Mouse (Mus musculus): ENCODE data around the gene Arhgef3.
"Not testable (repeated sequence)": the region's sequence is repeated elsewhere in the genome, so short reads cannot be mapped to it uniquely, and the experiment has no call there.

Arhgef3 gene

DNA sequence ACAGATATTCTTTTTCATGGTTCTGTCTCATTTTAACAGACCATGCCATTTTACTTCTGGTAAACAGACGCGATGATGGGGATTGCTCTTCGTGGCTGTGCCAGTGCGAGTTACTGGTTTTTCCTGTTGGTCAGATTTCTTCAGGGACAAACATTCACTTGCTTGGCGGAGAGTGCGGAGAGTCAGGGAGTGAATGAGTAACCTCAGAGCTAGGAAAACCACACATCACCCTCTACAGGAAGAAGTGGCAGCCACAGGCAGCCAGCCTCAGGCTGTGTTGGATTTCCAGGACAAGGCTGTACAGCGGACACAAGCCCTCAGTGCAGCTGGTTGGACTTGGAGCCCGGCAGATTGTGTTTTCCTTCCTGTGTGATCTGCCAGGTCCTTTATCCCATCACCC lies 82.3 kb downstream of the Arhgef3 start:
- no peak for DNase-seq (ENCODE audit: low spot score)

DNA sequence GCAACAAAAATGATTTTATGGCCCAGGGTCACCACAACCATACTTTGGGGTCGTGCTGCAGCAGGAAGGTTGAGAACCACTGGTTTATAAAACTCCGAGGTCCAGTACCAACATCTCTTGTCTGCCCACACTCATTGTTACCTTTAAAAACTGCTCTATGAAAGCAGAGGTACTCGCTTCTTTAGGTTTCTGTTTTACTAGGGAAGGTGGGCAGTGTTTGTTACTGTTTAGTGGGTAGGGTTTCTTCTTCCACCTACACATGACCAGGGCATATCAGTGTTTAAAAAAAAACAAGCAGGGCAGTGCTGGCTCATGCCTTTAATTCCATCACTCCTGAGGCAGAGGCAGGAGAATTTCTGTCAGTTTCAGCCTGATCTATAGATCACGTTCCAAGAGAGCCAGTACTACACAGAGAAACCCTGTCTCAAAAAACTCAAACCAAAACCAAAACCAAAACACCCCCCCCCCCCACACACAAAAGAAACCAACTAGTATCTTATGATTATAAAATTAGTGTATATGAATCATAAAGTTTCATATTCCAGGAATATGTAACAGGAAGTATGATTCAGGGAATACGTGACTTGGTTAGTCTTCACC lies 83.9 kb downstream of the Arhgef3 start:
- DNase-seq (ENCODE audit: low spot score), result no peak

DNA sequence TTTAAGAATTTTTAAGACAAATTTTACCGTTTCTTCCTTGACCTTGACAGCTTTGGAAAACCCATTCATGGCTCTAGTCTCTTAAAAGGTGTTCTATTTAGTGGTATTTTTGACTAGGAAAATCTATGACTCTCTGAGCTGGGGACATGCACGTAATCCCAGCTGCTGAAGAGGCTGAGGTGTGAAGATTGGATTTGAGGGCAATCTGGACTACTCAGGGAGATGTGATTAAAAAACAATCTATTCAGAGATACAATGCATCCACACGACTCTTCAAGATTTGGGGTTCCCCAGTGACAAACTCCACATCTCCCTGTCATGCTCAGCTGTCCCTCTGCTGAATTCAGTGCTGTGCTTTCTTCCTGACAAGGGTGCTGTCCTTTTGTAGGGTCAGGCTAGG lies 84.4 kb downstream of the Arhgef3 start:
- no peak for DNase-seq (ENCODE audit: low spot score)

DNA sequence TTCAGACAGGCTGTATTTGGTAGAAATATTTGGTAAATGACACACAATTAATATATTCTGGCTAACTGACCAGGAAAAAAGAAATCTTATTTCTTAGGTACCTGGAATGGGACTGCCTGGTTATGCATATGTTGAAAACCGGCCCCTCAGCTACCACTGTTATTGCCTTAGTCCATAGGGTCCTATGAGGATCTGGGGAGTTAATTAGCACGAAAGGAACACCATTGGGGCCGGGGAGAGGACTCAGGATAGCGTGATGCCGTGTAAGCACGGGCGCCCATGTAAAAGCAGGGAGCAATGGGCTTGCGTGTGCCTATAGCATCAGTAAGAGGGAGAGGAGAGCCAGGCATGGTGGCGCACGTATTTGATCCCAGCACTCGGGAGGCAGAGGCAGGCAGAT lies 85.2 kb downstream of the Arhgef3 start:
- DNase-seq (ENCODE audit: low spot score), result no peak

DNA sequence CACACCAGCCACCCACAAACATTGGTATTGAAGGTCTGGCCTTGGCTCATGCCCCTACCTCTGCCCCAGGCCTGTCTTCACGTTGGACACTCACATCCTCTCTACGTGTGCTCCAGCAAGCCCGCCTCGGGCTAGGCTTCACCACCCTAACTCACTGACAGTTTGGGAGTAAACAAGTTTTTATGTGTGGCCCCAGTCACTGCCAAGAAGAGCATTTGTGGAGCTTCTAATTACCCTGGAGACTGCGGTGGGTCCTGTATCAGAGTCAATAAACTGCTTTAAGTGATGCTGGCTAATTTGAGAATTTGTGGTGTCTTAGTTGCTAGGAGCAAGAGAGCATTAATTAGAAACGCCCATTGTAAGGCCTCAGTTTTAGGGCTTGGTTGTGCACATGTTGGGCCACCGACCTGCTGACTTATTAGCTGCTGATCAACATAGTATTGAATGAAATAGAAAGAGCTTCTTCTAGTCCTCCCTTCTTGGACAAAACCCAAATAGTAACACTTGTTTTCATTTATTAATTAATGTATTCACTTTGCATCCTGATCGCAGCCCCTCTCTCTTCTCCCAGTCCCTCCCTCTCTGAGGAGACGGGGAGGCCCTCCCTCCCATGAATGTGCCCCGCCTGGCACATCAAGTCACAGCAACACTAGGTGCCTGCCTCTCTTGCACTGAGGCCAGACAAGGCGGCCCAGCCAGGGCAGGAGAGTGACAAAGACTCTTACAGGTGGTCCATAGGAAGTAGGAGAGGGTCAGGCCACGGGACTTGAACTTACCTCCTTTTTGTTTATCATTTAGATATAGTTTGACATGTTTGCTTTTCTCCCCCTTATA lies 86.3 kb downstream of the Arhgef3 start:
- DNase-seq (ENCODE audit: low spot score), result no peak

DNA sequence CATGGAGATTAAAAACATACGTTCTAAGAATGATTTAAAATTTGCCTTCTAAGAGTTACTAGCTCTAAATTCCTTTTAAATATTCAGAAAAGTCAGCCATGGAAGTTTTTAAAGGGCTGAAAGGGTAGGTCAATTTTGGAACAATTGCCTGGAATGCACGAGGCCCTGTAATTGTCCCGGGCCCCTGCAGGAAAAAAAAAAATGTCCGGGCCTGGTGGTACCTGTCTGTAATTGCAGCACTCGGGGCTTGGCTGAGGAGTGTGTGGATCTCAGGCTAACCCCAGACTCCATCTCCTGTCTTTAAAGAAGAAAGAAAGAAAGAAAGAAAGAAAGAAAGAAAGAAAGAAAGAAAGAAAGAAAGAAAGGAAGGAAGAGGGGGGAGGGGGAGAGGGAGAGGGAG lies 87.1 kb downstream of the Arhgef3 start:
- no peak for DNase-seq (ENCODE audit: low spot score)

DNA sequence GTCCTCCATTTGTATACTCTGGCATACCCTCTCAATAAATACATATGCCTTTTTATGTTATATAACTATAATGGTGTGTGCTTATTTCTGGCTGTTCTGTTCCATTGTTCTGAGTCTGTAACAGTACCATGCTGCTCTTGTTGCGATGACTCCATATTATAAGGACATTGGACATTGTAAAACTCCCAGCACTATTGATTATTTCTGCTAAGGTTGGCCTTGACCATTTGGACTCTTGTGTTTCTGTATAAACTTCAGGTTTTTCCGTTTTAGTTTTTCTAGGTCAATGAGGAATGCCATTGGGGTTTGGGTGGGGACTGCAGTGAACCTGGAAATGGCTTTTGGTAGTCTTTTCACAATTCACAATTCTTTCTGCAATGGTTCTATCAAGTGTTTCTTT lies 90.0 kb downstream of the Arhgef3 start:
- no peak for DNase-seq (ENCODE audit: low spot score)

DNA sequence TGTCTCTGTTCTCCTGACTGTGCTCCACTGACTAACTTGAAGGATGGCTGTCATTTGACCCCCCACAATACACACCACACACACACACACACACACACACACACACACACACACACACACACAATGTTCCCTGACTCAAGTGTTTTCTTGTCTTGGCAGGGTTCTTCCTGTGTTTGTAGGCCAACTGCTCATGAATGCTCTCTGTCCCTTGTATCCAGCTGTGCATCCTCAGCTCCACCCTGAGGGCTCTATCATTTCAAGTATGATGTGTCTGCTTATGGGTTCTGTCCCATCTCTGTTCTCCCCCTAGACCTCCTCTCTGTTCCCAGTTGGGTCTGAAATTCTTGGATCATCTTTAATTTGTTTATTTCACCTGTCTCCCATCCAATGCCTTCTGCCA lies 91.7 kb downstream of the Arhgef3 start:
- DNase-seq (ENCODE audit: low spot score), result no peak

DNA sequence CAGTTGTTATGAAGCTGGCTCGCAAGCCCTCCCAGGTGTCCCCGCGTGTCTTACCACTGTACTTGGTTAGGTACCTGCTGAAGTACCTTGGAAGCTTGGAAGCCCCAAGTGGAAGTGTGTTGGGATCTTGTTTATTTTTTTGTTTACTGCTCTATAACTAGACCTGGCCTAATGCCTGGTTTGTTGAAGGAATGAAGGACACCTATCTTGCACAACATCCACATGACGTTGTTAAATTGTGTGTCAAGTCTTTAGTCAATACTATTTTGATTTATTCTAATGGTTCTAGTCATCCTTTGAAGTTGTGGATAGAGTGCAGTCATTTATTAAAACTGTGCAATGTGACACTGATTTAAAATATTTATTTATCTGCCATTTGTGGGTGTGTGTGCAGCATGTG lies 94.8 kb downstream of the Arhgef3 start:
- DNase-seq (ENCODE audit: low spot score), result no peak

DNA sequence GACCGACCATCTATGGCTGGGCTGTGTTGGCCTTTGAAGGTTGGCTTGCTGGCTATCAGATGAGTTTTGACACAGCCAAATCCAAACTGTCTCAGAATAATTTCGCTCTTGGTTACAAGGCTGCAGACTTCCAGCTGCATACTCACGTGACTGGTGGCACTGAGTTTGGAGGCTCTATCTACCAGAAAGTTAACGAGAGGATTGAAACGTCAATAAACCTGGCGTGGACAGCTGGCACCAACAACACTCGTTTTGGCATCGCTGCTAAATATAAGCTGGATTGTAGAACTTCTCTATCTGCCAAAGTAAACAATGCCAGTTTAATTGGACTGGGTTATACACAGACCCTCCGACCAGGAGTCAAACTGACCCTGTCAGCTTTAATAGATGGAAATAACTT lies 96.1 kb downstream of the Arhgef3 start:
- not testable (repeated sequence) for DNase-seq (ENCODE audit: low spot score)

DNA sequence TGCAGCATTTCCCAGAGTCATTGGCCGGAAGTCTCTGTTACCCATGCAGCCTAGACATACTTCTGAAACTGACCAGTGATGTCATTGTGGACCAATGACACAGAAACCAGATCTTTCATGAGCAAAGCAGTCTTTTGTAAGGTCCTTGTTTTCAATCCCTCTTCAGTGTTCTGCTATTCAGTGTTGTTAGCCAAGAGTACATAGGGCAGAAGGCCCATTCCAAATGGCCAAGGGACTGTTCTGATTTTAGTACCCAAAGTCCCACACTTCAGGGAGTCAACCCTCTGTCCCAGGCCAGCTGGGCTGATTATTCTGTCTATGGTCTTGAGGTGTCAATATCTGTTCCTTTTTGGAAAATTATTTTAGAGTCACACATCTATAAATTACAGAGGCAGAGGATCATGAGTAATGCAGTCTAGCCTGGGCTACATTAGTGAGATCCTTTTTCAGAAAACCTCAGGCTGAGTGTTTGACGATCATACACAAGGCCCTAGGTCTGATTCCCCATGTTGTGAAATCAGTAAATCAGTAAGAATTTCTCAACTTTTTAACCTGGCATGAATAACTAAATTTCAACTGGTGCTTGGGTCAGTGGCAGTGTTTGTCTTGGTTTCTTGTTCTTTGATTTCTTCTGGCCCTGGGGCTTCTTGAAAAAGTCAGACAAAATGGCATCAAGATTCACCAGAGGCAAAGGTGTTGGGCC lies 97.2 kb downstream of the Arhgef3 start:
- DNase-seq (ENCODE audit: low spot score), result no peak

DNA sequence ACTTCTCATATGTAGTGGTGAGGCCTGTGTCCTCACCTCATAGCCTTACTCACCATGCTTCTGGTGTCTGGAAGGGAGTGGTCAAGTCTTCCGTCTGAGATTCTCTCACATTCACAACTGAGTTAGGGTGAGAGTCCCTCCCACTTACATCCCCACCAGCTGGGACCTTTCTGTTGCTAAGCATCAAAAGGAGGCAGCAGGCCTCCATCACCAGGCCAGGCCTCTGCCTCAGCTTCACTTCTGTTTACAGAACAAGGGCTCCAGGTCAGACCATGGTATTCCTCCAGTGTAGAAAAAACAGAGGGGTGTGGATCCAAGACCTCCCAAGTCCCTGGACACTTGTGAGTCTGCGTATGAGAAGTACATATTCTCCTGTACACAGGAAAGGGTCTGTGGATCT lies 99.5 kb downstream of the Arhgef3 start:
- no peak for DNase-seq (ENCODE audit: low spot score)

DNA sequence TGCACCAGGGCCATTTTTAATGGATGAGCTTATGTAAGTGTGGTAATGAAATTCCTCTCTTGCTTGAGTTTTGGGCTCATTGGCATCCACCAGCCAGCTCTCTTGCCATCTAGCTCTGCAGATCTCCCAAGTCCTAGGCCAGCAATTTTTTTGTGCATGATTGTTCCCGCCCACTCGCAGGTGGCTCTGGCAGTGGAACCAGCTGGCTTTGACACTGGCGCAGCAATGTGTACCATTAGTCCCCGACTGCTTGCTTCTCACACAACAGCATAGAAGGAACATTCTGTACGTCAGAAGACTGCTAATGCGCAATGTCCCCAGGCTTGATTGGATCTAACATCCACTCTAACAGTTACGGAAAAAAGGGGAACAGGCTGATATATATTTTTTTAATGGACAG lies 105.0 kb downstream of the Arhgef3 start:
- DNase-seq (ENCODE audit: low spot score), result no peak

DNA sequence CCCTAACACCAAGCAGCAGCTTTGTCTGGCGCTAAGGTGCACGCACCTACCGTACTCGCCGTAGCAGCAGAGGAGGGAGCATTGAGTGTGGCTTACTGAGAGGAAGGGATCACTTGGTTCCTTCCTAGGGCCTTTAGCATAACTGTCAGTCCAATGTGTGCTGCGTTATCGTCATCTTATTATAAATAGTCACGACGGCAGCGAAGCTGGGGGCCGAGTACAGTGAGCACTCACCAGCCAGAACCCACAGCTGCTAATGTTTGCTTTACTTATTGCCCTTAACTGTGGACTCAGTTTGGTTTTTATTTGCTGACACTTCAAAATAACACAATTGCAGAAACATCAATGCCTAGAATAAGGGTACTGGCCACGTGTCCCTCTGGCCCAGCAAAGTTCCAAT lies 105.6 kb downstream of the Arhgef3 start:
- DNase-seq (ENCODE audit: low spot score), result no peak

DNA sequence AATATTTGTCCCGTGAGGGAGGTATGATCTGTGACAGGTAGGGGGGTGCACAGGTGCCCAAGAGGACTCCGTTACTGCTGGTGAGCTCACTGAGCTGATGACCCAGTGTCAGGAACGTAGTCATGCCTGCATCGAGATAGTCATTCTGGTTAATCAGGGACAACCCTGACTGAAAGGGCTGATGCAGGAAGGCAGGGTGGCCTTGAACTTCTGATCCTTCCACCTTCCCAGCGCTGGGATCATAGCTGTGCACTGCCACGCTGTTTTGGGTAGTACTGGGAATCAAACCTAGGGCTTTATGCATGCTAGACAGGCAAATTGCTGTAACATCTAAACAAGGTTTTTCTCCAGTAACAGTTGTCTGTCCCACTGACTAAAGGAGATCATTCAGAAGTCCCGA lies 109.9 kb downstream of the Arhgef3 start:
- no peak for DNase-seq (ENCODE audit: low spot score)

DNA sequence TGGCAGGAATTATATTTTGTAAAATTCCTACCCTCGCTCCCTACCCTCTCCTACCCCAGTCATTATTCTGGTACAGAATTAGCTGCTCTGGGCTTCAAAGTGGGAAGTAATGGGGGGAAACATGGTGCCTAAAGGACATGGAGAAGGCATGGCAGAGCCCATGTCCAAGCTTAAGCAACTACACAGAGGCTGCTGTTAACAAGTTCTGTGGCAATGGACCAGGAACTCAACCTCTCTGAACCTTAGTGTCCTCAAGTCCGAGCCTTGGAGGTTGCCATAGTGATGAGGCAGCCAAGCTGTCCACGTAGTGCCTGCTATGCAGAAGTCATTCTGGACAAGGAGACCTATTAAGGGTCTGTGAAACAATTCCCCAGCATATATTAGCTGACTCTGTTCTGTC lies 111.6 kb downstream of the Arhgef3 start:
- DNase-seq (ENCODE audit: low spot score), result no peak

DNA sequence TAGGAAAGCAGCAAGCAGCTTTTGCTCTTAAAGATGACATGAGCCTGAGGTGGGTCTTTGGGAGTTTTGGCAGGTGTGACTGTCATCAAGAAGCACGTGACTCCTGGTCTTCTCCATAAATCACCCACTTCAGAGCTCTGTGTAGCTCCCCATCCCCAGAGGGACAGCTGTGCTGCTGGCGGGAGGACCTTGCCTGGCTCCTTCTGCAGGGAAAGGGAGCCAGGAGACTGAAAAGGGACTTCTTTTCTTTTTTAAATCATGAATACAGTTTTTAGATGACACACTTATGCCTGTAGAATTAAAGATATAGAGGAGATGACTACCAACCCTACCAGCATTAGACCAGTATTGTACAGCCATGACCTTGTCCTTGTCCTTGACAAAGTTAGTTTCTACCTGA lies 113.6 kb downstream of the Arhgef3 start:
- no peak for DNase-seq (ENCODE audit: low spot score)

DNA sequence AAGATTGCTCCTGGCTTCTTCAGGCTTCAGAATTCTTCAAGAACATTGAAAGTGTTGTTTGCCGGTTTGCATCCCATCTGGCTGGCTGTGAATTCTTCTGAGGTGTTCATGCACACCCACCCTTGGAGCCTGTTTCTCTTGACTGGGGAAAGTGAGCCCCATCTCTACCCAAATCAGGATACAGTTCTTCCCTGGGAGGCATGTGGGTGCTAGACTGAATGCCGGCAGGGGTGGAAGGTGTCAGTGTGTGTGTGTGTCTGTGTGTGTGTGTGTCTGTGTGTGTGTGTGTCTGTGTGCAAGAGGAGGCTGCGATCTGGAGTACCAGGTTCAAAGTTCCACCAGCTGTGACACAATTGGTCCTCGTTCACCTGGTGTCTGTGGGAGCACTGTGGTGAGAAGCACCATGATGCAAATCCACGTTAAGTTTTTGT lies 114.3 kb downstream of the Arhgef3 start:
- DNase-seq (ENCODE audit: low spot score), result no peak

DNA sequence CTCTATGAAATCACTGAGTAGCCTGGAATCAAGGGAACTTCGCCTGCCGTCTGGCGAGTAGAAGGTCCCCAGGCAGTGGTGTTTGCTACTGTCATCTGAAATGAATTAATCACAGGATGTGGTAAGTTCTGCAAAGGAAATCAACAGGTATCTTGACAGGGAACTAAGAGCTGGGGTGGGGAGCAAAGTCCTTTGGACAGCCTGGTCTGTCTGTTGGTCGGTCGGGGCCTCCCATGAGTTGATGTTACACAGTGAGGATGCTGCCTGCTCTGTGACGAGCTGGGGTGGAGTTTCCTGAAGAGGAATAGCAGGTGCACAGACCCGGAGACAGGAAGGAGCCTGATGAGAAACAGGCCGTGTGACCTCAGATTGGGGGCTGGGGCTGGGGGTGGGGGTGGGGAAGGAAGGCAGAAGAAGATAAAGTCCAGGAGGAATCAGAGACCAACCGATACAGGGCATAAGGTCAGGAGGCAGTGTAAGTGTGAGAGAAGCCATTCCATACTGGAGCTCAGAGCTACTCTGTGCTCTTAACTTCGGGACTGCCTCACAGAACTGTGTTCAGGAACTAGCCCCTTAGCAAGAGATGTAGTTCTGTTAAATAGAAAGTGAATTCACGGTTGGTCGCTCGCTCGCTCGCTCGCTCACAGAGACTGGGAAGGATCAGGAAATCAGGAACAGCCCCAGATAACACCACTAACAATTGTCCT lies 114.9 kb downstream of the Arhgef3 start:
- DNase-seq (ENCODE audit: low spot score), result peak; percentile 56

DNA sequence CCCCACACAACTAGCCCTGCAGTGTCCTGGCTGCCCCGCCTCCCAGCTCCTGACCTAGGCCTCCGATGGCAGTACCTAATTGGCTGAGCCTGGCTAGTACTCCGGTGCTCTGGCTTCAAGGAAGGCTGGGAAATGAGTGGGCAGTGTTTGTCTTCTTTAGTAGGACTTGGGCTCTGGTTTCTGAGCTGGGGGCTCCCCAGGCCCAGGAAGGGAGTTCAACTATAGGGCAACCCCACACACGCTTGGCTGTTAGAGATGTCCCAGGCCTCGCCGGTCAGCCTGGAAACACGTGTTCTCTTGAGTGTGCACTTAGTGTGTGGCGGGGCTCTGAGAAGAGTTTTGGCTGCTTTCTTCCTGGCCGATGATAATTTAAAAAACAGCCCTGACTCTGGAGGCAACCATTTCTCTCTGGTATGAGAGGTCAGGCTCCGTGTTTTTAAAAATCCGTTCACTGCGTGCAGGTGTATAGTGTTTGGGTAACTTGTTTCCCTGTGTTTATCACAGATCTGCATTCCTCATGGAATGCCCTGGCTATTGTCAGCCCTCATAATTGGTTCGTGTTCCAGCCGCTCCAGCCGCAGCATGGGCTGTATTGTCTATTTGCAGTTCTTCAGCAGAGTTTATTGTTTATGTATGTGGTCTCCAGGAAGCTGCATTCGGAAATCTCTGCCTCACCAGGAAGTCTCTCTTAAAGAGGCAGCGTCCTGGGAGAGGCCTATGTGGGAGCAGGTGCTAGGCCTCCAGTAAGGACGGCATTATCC lies 115.7 kb downstream of the Arhgef3 start:
- DNase-seq (ENCODE audit: low spot score), result peak; percentile 67

DNA sequence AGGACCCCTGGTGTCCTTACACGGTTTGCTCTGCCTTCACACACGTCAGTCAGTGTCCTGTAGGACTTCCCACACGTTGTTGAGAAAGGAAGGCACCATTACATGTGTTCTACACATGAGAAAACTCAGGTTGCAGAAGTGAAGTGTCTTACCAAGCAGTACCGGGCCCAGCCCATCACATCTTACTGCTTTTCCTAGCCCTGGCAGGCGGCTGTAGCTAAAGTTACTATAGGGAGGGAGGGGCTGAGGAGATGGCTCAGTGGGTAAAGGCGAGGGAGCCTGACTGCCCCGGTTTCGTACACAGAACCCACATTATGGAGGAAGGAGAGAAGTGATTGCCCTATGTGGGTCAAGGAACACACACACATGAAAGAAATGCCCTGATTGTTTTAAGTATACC lies 116.8 kb downstream of the Arhgef3 start:
- DNase-seq (ENCODE audit: low spot score), result no peak
